Mouse (Mus musculus): Measurements from ENCODE around the gene Nrde2. TPM values are rescaled to one million over a fixed set of nuclear protein-coding genes. Genes with fewer than 3 reads are reported as not detected.
"Not testable (repeated sequence)": the region's sequence is repeated elsewhere in the genome, so short reads cannot be mapped to it uniquely, and the experiment has no call there.

Nrde2 gene
- polyA plus RNA-seq, 1 experiment from 2014 or later, result 4.1 TPM

DNA sequence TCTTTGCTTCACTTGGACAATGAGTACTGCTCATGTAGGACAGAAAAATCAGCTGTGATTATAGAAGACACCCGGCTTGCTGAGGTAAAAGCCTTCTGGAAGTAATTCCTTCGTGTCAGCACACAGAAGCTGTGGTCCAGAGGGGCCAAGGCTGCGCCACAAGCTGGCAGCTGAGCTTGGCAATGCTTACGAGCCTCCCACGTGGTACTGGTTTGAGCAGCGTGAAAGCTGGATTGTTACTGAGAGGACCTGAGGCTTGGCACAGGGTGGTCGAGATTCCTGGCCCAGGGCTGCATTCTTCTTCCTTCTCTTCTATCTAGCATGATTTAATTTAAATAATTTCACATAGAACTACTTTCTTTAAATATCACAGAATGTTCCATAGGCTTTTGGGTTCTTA is 37.3 kb upstream of the Nrde2 start:
- no peak overlapping the region for H3K9ac ChIP-seq
- no peak overlapping the region for H3K27ac ChIP-seq (replicated peaks)
- H3K4me3 ChIP-seq (replicated peaks), result no peak overlapping the region
- no peak for ATAC-seq (ENCODE audit: insufficient read depth)
- no peaks in the 10 kb centered on the region for H3K27me3 ChIP-seq
- peaks cover 29% of the 10 kb centered on the region for H3K4me1 ChIP-seq (replicated peaks)
- no peaks in the 10 kb centered on the region for H3K36me3 ChIP-seq (replicated peaks)
- H3K4me2 ChIP-seq, result no peak overlapping the region
- 59% methylated on average over 7 of the region's 7 CpGs for WGBS (ENCODE audit: insufficient replicate concordance)
- H3K9me3 ChIP-seq (replicated peaks), result no peaks in the 10 kb centered on the region

DNA sequence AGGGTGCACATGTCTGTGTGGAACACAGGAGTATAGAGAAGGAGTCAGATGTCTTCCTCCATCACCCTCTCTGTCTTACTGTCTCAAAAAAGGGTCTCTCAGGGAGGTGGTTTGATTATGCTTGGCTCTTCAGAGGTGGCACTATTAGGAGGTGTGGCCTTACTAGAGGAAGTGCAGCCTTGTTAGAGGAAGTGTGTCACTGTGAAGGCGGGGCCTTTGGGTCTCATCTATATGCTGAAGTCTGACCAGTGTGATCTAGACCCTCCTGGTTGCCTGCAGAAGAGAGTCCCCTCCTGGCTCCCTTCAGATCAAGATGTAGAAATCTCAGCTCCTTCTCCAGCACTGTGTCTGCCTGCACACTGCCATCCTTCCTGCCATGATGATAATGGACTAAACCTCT is 34.7 kb upstream of the Nrde2 start:
- 61% methylated on average over 1 of the region's 1 CpGs for WGBS (ENCODE audit: insufficient replicate concordance)
- no peaks in the 10 kb centered on the region for H3K9me3 ChIP-seq (replicated peaks)
- peaks cover 13% of the 10 kb centered on the region for H3K4me1 ChIP-seq (replicated peaks)
- no peak overlapping the region for H3K27ac ChIP-seq (replicated peaks)
- no peak overlapping the region for H3K4me3 ChIP-seq (replicated peaks)
- no peak overlapping the region for H3K4me2 ChIP-seq
- no peak for ATAC-seq (ENCODE audit: insufficient read depth)
- no peak overlapping the region for H3K9ac ChIP-seq
- no peaks in the 10 kb centered on the region for H3K27me3 ChIP-seq
- no peaks in the 10 kb centered on the region for H3K36me3 ChIP-seq (replicated peaks)

DNA sequence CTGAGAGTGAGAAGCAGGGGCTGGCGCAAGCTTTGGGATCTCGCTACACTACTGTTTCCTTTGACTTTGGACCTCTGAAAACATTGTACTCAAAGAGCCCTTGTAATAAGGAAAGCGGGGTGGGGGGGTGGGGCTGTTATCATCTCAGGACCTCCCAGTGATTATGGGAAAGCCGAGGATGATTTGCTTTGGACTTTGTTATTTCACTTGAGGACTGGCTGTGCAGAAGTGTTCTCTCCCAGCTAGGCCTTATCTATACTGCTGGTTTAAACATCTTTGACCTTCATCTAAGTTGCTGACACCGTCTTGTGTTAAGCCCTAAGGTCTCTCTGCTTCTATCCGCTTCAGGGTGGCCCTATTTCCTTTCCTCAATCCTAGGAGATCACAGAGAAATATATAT is 31.3 kb upstream of the Nrde2 start:
- Histone ChIP-seq H3K9ac (no peak overlapping the region), H3K4me2 (no peak overlapping the region), H3K4me1 (replicated peaks) (peaks cover 24% of the 10 kb centered on the region), H3K27me3 (no peaks in the 10 kb centered on the region), H3K9me3 (replicated peaks) (no peaks in the 10 kb centered on the region), H3K4me3 (replicated peaks) (no peak overlapping the region), H3K27ac (replicated peaks) (no peak overlapping the region), H3K36me3 (replicated peaks) (no peaks in the 10 kb centered on the region)
- no peak for ATAC-seq (ENCODE audit: insufficient read depth)
- WGBS (ENCODE audit: insufficient replicate concordance), result 57% methylated on average over 6 of the region's 6 CpGs

DNA sequence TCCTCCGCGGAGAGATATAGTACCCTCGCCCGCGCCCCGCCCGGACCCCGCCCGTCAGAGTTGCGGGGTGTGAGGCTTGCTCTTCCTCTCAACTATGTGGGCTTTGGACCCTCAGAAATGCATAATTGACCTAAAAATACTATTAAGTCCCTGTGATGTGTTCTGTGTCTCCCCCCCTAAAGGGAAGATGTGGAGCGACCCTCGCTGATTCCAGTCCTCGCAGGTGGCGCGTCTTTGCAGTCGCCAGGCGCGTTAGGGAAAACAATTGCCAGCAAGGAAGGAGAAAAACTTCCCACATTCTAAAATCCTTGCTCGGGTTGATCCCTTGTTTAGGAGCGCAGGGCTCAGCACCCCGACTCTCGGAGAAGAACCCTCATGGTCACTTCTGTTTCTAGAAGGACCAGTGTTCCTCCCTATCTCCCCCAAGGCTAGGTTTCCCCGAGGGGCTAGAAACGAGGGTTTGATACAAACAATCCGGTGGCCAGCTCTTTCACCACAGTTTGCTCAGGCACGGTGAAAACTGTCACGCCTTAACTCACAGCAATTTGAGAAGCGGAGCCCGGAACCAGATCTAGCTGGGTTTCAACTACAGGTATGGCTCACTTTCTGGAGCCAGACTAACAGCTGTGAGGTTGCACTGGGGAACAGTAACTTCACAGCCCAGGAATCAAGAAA is 28.4 kb upstream of the Nrde2 start:
- Histone ChIP-seq H3K9ac (peak overlapping the region; percentile 51), H3K27ac (replicated peaks) (peak overlapping the region; percentile 83), H3K36me3 (replicated peaks) (no peaks in the 10 kb centered on the region), H3K4me3 (replicated peaks) (peak overlapping the region; percentile 73), H3K27me3 (no peaks in the 10 kb centered on the region), H3K4me1 (replicated peaks) (peaks cover 30% of the 10 kb centered on the region), H3K4me2 (peak overlapping the region; percentile 96), H3K9me3 (replicated peaks) (no peaks in the 10 kb centered on the region)
- ATAC-seq (ENCODE audit: insufficient read depth), result no peak
- WGBS (ENCODE audit: insufficient replicate concordance), result 3% methylated on average over 29 of the region's 29 CpGs

DNA sequence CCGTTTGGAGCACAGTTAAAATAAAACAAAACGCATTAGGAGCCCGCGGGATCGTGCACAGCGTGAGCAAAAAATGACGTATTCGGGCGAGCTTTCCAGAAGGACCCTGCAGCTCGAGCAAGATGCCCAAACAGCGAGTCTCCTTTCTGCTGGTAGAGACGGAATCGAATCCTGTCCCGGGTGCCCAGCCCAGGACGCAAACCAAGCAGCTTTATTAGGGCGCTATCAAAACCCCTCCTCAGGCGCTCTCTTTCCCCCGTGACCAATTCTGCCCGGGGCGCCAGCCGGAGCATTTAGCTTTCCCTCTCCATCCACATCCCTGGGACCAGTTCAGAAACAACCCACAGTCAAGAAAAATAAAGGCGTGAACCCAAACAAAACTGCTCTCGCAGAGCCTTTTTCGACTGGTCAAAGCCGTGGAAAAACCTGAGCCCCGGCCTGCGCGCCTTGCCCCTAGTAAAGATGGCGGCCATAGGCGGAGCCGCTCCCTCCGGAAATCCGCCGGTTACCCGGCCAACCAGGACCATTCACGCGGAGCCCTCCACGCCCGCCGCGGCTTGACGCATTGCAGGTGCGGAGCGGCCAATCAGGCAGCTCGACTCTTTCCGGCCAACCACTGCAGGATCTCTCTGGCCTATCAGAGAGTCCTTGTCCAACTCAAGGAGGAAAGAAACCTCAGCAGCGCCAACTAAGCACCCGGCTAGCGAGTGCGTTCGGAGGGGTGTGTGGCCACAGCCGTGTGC is 27.7 kb upstream of the Nrde2 start:
- no peaks in the 10 kb centered on the region for H3K36me3 ChIP-seq (replicated peaks)
- no peaks in the 10 kb centered on the region for H3K9me3 ChIP-seq (replicated peaks)
- peak overlapping the region; percentile 73 for H3K4me3 ChIP-seq (replicated peaks)
- peak overlapping the region; percentile 72 for H3K9ac ChIP-seq
- peak overlapping the region; percentile 85 for H3K27ac ChIP-seq (replicated peaks)
- H3K4me2 ChIP-seq, result peak overlapping the region; percentile 96
- H3K4me1 ChIP-seq (replicated peaks), result peaks cover 30% of the 10 kb centered on the region
- no peaks in the 10 kb centered on the region for H3K27me3 ChIP-seq
- WGBS (ENCODE audit: insufficient replicate concordance), result under 1% methylated on average over 52 of the region's 52 CpGs
- peak; percentile 100 for ATAC-seq (ENCODE audit: insufficient read depth)

GRCm38 (mm10) chr12:100186376-100186775 is 26.9 kb upstream of the Nrde2 start:
- H3K4me3 ChIP-seq (replicated peaks), result peak overlapping the region; percentile 73
- no peak for ATAC-seq (ENCODE audit: insufficient read depth)
- no peaks in the 10 kb centered on the region for H3K9me3 ChIP-seq (replicated peaks)
- peak overlapping the region; percentile 72 for H3K9ac ChIP-seq
- H3K4me2 ChIP-seq, result peak overlapping the region; percentile 96
- peak overlapping the region; percentile 85 for H3K27ac ChIP-seq (replicated peaks)
- peaks cover 30% of the 10 kb centered on the region for H3K4me1 ChIP-seq (replicated peaks)
- no peaks in the 10 kb centered on the region for H3K36me3 ChIP-seq (replicated peaks)
- no peaks in the 10 kb centered on the region for H3K27me3 ChIP-seq
- 25% methylated on average over 6 of the region's 6 CpGs for WGBS (ENCODE audit: insufficient replicate concordance)

GRCm38 (mm10) chr12:100185897-100186296 is 26.4 kb upstream of the Nrde2 start:
- no peak for ATAC-seq (ENCODE audit: insufficient read depth)
- no peak overlapping the region for H3K9ac ChIP-seq
- H3K4me2 ChIP-seq, result peak overlapping the region; percentile 14

GRCm38 (mm10) chr12:100184976-100185375 is 25.5 kb upstream of the Nrde2 start:
- H3K4me1 ChIP-seq (replicated peaks), result peaks cover 30% of the 10 kb centered on the region
- H3K4me3 ChIP-seq (replicated peaks); H3K36me3 ChIP-seq (replicated peaks); H3K9me3 ChIP-seq (replicated peaks); H3K27ac ChIP-seq (replicated peaks); H3K9ac ChIP-seq; H3K27me3 ChIP-seq; ATAC-seq (ENCODE audit: insufficient read depth); H3K4me2 ChIP-seq: not testable (repeated sequence)
- whole genome bisulfite sequencing (ENCODE audit: insufficient replicate concordance), result 71% methylated on average over 2 of the region's 2 CpGs

More at GRCm38 (mm10) chr12:100185897-100186296, 26.4 kb upstream of the Nrde2 start:
- Histone ChIP-seq H3K4me1 (replicated peaks) (peaks cover 30% of the 10 kb centered on the region), H3K27me3 (no peaks in the 10 kb centered on the region), H3K36me3 (replicated peaks) (no peaks in the 10 kb centered on the region), H3K27ac (replicated peaks) (no peak overlapping the region), H3K4me3 (replicated peaks) (no peak overlapping the region), H3K9me3 (replicated peaks) (no peaks in the 10 kb centered on the region)
- WGBS (ENCODE audit: insufficient replicate concordance), result 18% methylated on average over 7 of the region's 7 CpGs

- Histone ChIP-seq H3K27me3 (no peaks in the 10 kb centered on the region), H3K4me2 (no peak overlapping the region), H3K27ac (replicated peaks) (no peak overlapping the region), H3K36me3 (replicated peaks) (no peaks in the 10 kb centered on the region), H3K4me3 (replicated peaks) (no peak overlapping the region), H3K9ac (no peak overlapping the region), H3K4me1 (replicated peaks) (peaks cover 30% of the 10 kb centered on the region), H3K9me3 (replicated peaks) (no peaks in the 10 kb centered on the region)
- WGBS (ENCODE audit: insufficient replicate concordance), result 23% methylated on average over 5 of the region's 5 CpGs
- ATAC-seq (ENCODE audit: insufficient read depth), result no peak
These were observed 24.5 kb upstream of the Nrde2 start for GRCm38 (mm10) chr12:100183970-100184369.

GRCm38 (mm10) chr12:100182676-100183075 is 23.2 kb upstream of the Nrde2 start:
- ATAC-seq (ENCODE audit: insufficient read depth), result no peak
- peaks cover 18% of the 10 kb centered on the region for H3K4me1 ChIP-seq (replicated peaks)
- H3K27ac ChIP-seq (replicated peaks), result no peak overlapping the region
- no peak overlapping the region for H3K9ac ChIP-seq
- no peak overlapping the region for H3K4me2 ChIP-seq
- H3K27me3 ChIP-seq, result no peaks in the 10 kb centered on the region
- H3K9me3 ChIP-seq (replicated peaks), result no peaks in the 10 kb centered on the region
- H3K36me3 ChIP-seq (replicated peaks), result no peaks in the 10 kb centered on the region
- 76% methylated on average over 2 of the region's 2 CpGs for WGBS (ENCODE audit: insufficient replicate concordance)
- no peak overlapping the region for H3K4me3 ChIP-seq (replicated peaks)

DNA sequence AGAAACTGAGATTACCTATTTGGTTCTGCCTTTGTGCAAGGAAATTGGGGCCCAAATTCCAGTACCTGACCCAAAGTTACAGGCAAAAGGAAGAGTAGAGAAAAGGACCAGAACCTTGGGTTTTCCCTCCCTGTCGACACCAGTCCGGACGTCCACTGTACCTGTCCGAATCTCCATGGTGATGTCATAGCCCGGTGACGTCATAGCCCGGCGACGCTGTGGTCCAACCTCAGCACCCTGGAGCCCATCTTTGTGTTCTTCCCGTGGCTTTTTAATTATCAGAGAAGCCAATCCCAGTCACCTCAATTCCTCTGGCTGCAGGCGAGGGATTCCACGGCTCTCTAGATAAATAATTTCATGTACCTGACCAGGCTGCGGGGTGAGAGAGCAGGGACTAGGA is 21.3 kb upstream of the Nrde2 start:
- Histone ChIP-seq H3K4me1 (replicated peaks) (peaks cover 5% of the 10 kb centered on the region), H3K27me3 (no peaks in the 10 kb centered on the region), H3K27ac (replicated peaks) (no peak overlapping the region), H3K9ac (no peak overlapping the region), H3K36me3 (replicated peaks) (no peaks in the 10 kb centered on the region), H3K9me3 (replicated peaks) (no peaks in the 10 kb centered on the region), H3K4me3 (replicated peaks) (no peak overlapping the region), H3K4me2 (no peak overlapping the region)
- ATAC-seq (ENCODE audit: insufficient read depth), result no peak
- 66% methylated on average over 13 of the region's 13 CpGs for WGBS (ENCODE audit: insufficient replicate concordance)
